Mouse (Mus musculus): Measurements from ENCODE around the gene Vat1. TPM values are rescaled to one million over a fixed set of nuclear protein-coding genes. Genes with fewer than 3 reads are reported as not detected.

Vat1 gene
- polyA plus RNA-seq, 1 experiment from 2014 or later: 31.6 TPM

- H3K4me2 ChIP-seq (ENCODE audit: low read length): no peak overlapping the region
- H3K4me1 ChIP-seq (ENCODE audit: control insufficient read depth in 2 of 2, insufficient read depth in 2 of 2, low read length in 2 of 2): peaks cover 9 to 12% of the 10 kb centered on the region in 2 experiments
- ATAC-seq (ENCODE audit: insufficient number of reproducible peaks, insufficient read depth, low FRiP score, low read depth): no peak
- H3K9me3 ChIP-seq (ENCODE audit: control insufficient read depth, low read length): no peaks in the 10 kb centered on the region
- no peak overlapping the region for H3K4me3 ChIP-seq (ENCODE audit: control insufficient read depth in 1 of 2, insufficient read depth in 1 of 2, low read depth in 1 of 2, low read length in 2 of 2)
- H3K27me3 ChIP-seq (ENCODE audit: control insufficient read depth, insufficient read depth, low read length): no peaks in the 10 kb centered on the region
- no peak overlapping the region for H3K27ac ChIP-seq (replicated peaks in 1 of 2; ENCODE audit: control insufficient read depth in 1 of 2, insufficient read depth in 1 of 2, low read depth in 2 of 2, low read length in 2 of 2)
- WGBS: 51% methylated on average over 7 of the region's 7 CpGs
- no peak overlapping the region for H3K9ac ChIP-seq (ENCODE audit: low read length)
- no peaks in the 10 kb centered on the region for H3K36me3 ChIP-seq (ENCODE audit: control insufficient read depth, insufficient read depth, low read length)
These were observed 6.3 kb upstream of the Vat1 start for GRCm38 (mm10) chr11:101472336-101472735.

DNA sequence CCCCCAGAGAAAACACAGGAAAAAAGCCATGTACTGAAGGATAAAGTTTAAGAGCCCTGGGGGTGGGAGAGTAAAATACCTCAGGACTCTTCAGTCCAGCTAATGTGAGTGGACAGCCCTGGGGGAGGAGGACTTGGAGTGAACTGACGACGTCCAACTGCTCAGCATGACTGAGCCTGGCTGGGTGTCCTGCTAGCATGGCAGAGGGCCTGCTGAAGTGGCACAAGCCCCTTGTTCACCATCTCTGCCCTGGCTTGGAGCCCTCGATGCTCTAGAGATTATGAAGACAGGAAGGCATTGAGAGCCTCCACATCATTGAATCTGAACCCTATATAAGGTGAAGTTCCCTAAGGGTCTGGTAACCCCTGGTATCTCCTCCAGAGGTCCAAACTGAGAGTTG lies 5.9 kb upstream of the Vat1 start:
- H3K9ac ChIP-seq (ENCODE audit: low read length): no peak overlapping the region
- H3K36me3 ChIP-seq (ENCODE audit: control insufficient read depth, insufficient read depth, low read length): no peaks in the 10 kb centered on the region
- H3K4me3 ChIP-seq (ENCODE audit: control insufficient read depth in 1 of 2, insufficient read depth in 1 of 2, low read depth in 1 of 2, low read length in 2 of 2): no peak overlapping the region
- no peak for ATAC-seq (ENCODE audit: insufficient number of reproducible peaks, insufficient read depth, low FRiP score, low read depth)
- 41% methylated on average over 3 of the region's 3 CpGs for WGBS
- H3K27ac ChIP-seq (replicated peaks in 1 of 2; ENCODE audit: control insufficient read depth in 1 of 2, insufficient read depth in 1 of 2, low read depth in 2 of 2, low read length in 2 of 2): no peak overlapping the region
- H3K4me2 ChIP-seq (ENCODE audit: low read length): no peak overlapping the region
- H3K4me1 ChIP-seq (ENCODE audit: control insufficient read depth in 2 of 2, insufficient read depth in 2 of 2, low read length in 2 of 2): peaks cover 11 to 12% of the 10 kb centered on the region in 2 experiments
- no peaks in the 10 kb centered on the region for H3K27me3 ChIP-seq (ENCODE audit: control insufficient read depth, insufficient read depth, low read length)
- no peaks in the 10 kb centered on the region for H3K9me3 ChIP-seq (ENCODE audit: control insufficient read depth, low read length)

DNA sequence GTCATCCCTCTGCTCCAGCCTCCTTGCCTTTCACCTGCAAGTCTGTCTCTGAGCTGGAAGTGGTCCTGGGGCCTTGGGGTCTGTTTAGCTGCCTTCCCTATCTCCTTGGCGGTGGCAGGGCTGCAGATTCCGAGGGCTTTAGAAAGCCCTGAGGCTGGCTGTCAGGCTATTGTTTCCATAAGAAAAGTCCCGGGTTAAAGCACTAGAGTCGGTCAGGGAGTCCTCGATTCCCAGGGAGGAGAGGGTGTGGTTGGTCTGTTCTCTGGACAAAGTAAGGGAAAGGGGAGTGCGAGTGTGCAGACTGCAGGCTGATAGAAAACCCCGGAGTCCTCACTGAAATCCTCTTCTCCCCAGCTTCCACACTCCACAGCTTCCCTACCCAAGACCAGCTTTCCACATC lies 4.2 kb upstream of the Vat1 start:
- H3K9ac ChIP-seq (ENCODE audit: low read length): peak overlapping the region; percentile 30; the same call in 1 of the 2 replicates
- no peaks in the 10 kb centered on the region for H3K27me3 ChIP-seq (ENCODE audit: control insufficient read depth, insufficient read depth, low read length)
- H3K36me3 ChIP-seq (ENCODE audit: control insufficient read depth, insufficient read depth, low read length): no peaks in the 10 kb centered on the region
- H3K4me2 ChIP-seq (ENCODE audit: low read length): no peak overlapping the region
- WGBS: 33% methylated on average over 7 of the region's 7 CpGs
- peak overlapping the region in 1 of 2 experiments; percentile 33; a peak in 1 of 4 replicates for H3K27ac ChIP-seq (replicated peaks in 1 of 2; ENCODE audit: control insufficient read depth in 1 of 2, insufficient read depth in 1 of 2, low read depth in 2 of 2, low read length in 2 of 2)
- H3K4me3 ChIP-seq (ENCODE audit: control insufficient read depth in 1 of 2, insufficient read depth in 1 of 2, low read depth in 1 of 2, low read length in 2 of 2): no peak overlapping the region
- no peak for ATAC-seq (ENCODE audit: insufficient number of reproducible peaks, insufficient read depth, low FRiP score, low read depth)
- H3K9me3 ChIP-seq (ENCODE audit: control insufficient read depth, low read length): no peaks in the 10 kb centered on the region
- H3K4me1 ChIP-seq (ENCODE audit: control insufficient read depth in 2 of 2, insufficient read depth in 2 of 2, low read length in 2 of 2): peaks cover 12 to 17% of the 10 kb centered on the region in 2 experiments

DNA sequence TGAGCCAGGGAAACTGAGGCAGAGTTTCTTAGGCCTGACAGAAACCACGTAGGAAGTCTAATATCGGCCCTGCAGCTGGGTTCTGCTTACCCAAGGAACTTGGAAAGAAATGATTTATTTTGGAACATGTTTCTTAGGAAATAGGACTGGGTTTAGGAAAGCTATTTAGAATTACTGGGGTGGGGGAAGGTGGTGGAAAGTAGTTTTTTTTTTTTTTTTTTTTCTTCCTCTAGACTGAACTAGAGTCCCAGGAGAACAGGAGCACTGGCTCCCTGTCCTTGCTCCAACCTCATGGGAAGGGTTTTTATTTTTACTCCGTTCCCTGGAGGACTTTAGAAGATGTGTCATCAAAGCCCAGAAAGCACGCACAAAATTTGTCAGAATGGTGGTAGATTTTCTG lies 3.1 kb upstream of the Vat1 start:
- peak overlapping the region; percentile 98 for H3K4me2 ChIP-seq (ENCODE audit: low read length)
- no peaks in the 10 kb centered on the region for H3K27me3 ChIP-seq (ENCODE audit: control insufficient read depth, insufficient read depth, low read length)
- 66% methylated on average over 4 of the region's 4 CpGs for WGBS
- no peaks in the 10 kb centered on the region for H3K36me3 ChIP-seq (ENCODE audit: control insufficient read depth, insufficient read depth, low read length)
- H3K27ac ChIP-seq (replicated peaks in 1 of 2; ENCODE audit: control insufficient read depth in 1 of 2, insufficient read depth in 1 of 2, low read depth in 2 of 2, low read length in 2 of 2): no peak overlapping the region
- H3K9me3 ChIP-seq (ENCODE audit: control insufficient read depth, low read length): no peaks in the 10 kb centered on the region
- no peak for ATAC-seq (ENCODE audit: insufficient number of reproducible peaks, insufficient read depth, low FRiP score, low read depth)
- no peak overlapping the region for H3K9ac ChIP-seq (ENCODE audit: low read length)
- H3K4me3 ChIP-seq (ENCODE audit: control insufficient read depth in 1 of 2, insufficient read depth in 1 of 2, low read depth in 1 of 2, low read length in 2 of 2): peak overlapping the region in 1 of 2 experiments; percentile 77; a peak in 2 of 4 replicates
- peaks cover 15 to 25% of the 10 kb centered on the region in 2 experiments for H3K4me1 ChIP-seq (ENCODE audit: control insufficient read depth in 2 of 2, insufficient read depth in 2 of 2, low read length in 2 of 2)

DNA sequence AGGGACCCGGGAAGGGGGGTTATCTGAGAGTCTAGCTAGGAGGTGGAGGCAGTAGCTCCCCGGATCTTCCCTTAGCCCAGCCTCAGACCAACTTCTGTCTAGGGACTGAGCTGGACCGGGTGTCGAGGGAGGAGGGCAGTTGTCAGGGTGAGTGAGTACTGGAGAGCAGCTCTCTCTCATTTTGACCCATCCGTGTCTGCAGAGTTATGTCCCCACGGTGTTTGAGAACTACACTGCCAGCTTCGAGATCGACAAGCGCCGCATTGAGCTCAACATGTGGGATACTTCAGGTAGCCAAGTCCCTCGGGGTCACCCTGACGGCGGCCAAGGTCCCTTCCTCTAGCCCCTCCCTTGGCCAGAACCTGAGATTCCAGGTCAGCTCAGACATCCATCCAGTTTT lies 2.7 kb upstream of the Vat1 start:
- WGBS: 5% methylated on average over 13 of the region's 13 CpGs
- Histone ChIP-seq H3K4me3 (ENCODE audit: control insufficient read depth in 1 of 2, insufficient read depth in 1 of 2, low read depth in 1 of 2, low read length in 2 of 2) (peak overlapping the region; percentile 77 to 89), H3K4me2 (ENCODE audit: low read length) (peak overlapping the region; percentile 98), H3K27ac (replicated peaks in 1 of 2; ENCODE audit: control insufficient read depth in 1 of 2, insufficient read depth in 1 of 2, low read depth in 2 of 2, low read length in 2 of 2) (0 out of 4 replicates have a peak overlapping the region, but pooled peaks of 1 of the 2 experiments have one; percentile 35), H3K36me3 (ENCODE audit: control insufficient read depth, insufficient read depth, low read length) (no peaks in the 10 kb centered on the region), H3K27me3 (ENCODE audit: control insufficient read depth, insufficient read depth, low read length) (no peaks in the 10 kb centered on the region), H3K4me1 (ENCODE audit: control insufficient read depth in 2 of 2, insufficient read depth in 2 of 2, low read length in 2 of 2) (peaks cover 16 to 29% of the 10 kb centered on the region in 2 experiments), H3K9ac (ENCODE audit: low read length) (peak overlapping the region; percentile 84), H3K9me3 (ENCODE audit: control insufficient read depth, low read length) (no peaks in the 10 kb centered on the region)
- ATAC-seq (ENCODE audit: insufficient number of reproducible peaks, insufficient read depth, low FRiP score, low read depth): no peak

GRCm38 (mm10) chr11:101468263-101468688 lies 2.2 kb upstream of the Vat1 start:
- Histone ChIP-seq H3K4me2 (ENCODE audit: low read length) (peak overlapping the region; percentile 98), H3K4me1 (ENCODE audit: control insufficient read depth in 2 of 2, insufficient read depth in 2 of 2, low read length in 2 of 2) (peaks cover 19 to 33% of the 10 kb centered on the region in 2 experiments), H3K36me3 (ENCODE audit: control insufficient read depth, insufficient read depth, low read length) (no peaks in the 10 kb centered on the region), H3K27me3 (ENCODE audit: control insufficient read depth, insufficient read depth, low read length) (no peaks in the 10 kb centered on the region), H3K27ac (replicated peaks in 1 of 2; ENCODE audit: control insufficient read depth in 1 of 2, insufficient read depth in 1 of 2, low read depth in 2 of 2, low read length in 2 of 2) (peak overlapping the region in 1 of 2 experiments; percentile 35; a peak in 3 of 4 replicates), H3K9me3 (ENCODE audit: control insufficient read depth, low read length) (no peaks in the 10 kb centered on the region), H3K9ac (ENCODE audit: low read length) (peak overlapping the region; percentile 84), H3K4me3 (ENCODE audit: control insufficient read depth in 1 of 2, insufficient read depth in 1 of 2, low read depth in 1 of 2, low read length in 2 of 2) (peak overlapping the region; percentile 77 to 89)
- ATAC-seq (ENCODE audit: insufficient number of reproducible peaks, insufficient read depth, low FRiP score, low read depth): no peak
- WGBS: under 1% methylated on average over 31 of the region's 31 CpGs

- H3K4me1 ChIP-seq (ENCODE audit: control insufficient read depth in 2 of 2, insufficient read depth in 2 of 2, low read length in 2 of 2): peaks cover 20 to 38% of the 10 kb centered on the region in 2 experiments
- H3K9me3 ChIP-seq (ENCODE audit: control insufficient read depth, low read length): no peaks in the 10 kb centered on the region
- 1% methylated on average over 42 of the region's 54 CpGs for WGBS
- H3K27ac ChIP-seq (replicated peaks in 1 of 2; ENCODE audit: control insufficient read depth in 1 of 2, insufficient read depth in 1 of 2, low read depth in 2 of 2, low read length in 2 of 2): peak overlapping the region; percentile 23 to 35
- H3K4me2 ChIP-seq (ENCODE audit: low read length): peak overlapping the region; percentile 98
- peak overlapping the region; percentile 84 for H3K9ac ChIP-seq (ENCODE audit: low read length)
- peak; percentile 78 for ATAC-seq (ENCODE audit: insufficient number of reproducible peaks, insufficient read depth, low FRiP score, low read depth)
- H3K27me3 ChIP-seq (ENCODE audit: control insufficient read depth, insufficient read depth, low read length): no peaks in the 10 kb centered on the region
- H3K36me3 ChIP-seq (ENCODE audit: control insufficient read depth, insufficient read depth, low read length): peaks cover 2% of the 10 kb centered on the region
- peak overlapping the region; percentile 77 to 89 for H3K4me3 ChIP-seq (ENCODE audit: control insufficient read depth in 1 of 2, insufficient read depth in 1 of 2, low read depth in 1 of 2, low read length in 2 of 2)
These were observed 1.6 kb upstream of the Vat1 start for GRCm38 (mm10) chr11:101467477-101468262.
